Mouse (Mus musculus): ENCODE measurements around the gene Med9.

The Med9 gene

GRCm38 (mm10) chr11:59991365-59991764, 43.4 kb downstream of the Med9 start:
- in situ Hi-C loops (cut with MboI; ENCODE audit: low sequenced_read_pairs) = no loop called here

GRCm38 (mm10) chr11:59994318-59994717, 46.3 kb downstream of the Med9 start:
- in situ Hi-C loops (cut with MboI; ENCODE audit: low sequenced_read_pairs) = no loop called here

GRCm38 (mm10) chr11:60001231-60001980, 53.4 kb downstream of the Med9 start:
- in situ Hi-C loops (cut with MboI; ENCODE audit: low sequenced_read_pairs) = no loop called here

- in situ Hi-C loops (cut with MboI; ENCODE audit: low sequenced_read_pairs) = no loop called here
Observed at GRCm38 (mm10) chr11:60003811-60004210, 55.8 kb downstream of the Med9 start.

- in situ Hi-C loops (cut with MboI; ENCODE audit: low sequenced_read_pairs) = no loop called here
Observed at GRCm38 (mm10) chr11:60004716-60005115, 56.7 kb downstream of the Med9 start.

GRCm38 (mm10) chr11:60005866-60006265, 57.9 kb downstream of the Med9 start:
- in situ Hi-C loops (cut with MboI; ENCODE audit: low sequenced_read_pairs) = no loop called here

- in situ Hi-C loops (cut with MboI; ENCODE audit: low sequenced_read_pairs) = no loop called here
Observed at GRCm38 (mm10) chr11:60009451-60009850, 61.4 kb downstream of the Med9 start.

- in situ Hi-C loops (cut with MboI; ENCODE audit: low sequenced_read_pairs) = no loop called here
Observed at GRCm38 (mm10) chr11:60011516-60011915, 63.5 kb downstream of the Med9 start.

Measured in CH12F3 (cell line).